Mouse (Mus musculus) hindbrain, embryonic 16.5 days (tissue): ENCODE data around the gene Rab11b. TPM values are rescaled to one million over a fixed set of nuclear protein-coding genes. Genes with fewer than 3 reads are reported as not detected.

ENCODE experiments used
- ATAC-seq: fragments of 200-750 bp; cut with Nextera tagmentation; 2 replicates; pipeline ENCODE4 v1.8.0; 2017; ENCODE audit warnings: moderate TSS enrichment, moderate library complexity
- H3K27ac ChIP-seq: fragments of 300-500 bp; sonication (generic); 2 replicates; pipeline ENCODE4 v1.5.1; 2014; ENCODE audit warnings: low read depth, mild to moderate bottlenecking, control low read depth, low read length, moderate library complexity
- H3K27me3 ChIP-seq: fragments of 300-500 bp; sonication (generic); replicated peaks from 2 replicates; pipeline ENCODE4 v1.6.1; 2014; ENCODE audit warnings: low read length; ENCODE audit not compliant: control insufficient read depth, insufficient read depth
- H3K36me3 ChIP-seq: fragments of 300-500 bp; sonication (generic); 2 replicates; pipeline ENCODE4 v1.6.1; 2014; ENCODE audit warnings: mild to moderate bottlenecking, low read length, moderate library complexity, mixed read lengths; ENCODE audit not compliant: control insufficient read depth, insufficient read depth
- H3K4me1 ChIP-seq: fragments of 300-500 bp; sonication (generic); 2 replicates; pipeline ENCODE4 v1.6.1; 2014; ENCODE audit warnings: low read depth, low read length; ENCODE audit not compliant: control insufficient read depth, insufficient read depth
- H3K4me2 ChIP-seq: fragments of 300-500 bp; sonication (generic); 2 replicates; pipeline ENCODE4 v1.6.1; 2014; ENCODE audit warnings: mild to moderate bottlenecking, low read length, control low read depth, moderate library complexity
- H3K4me3 ChIP-seq: fragments of 300-500 bp; sonication (generic); 2 replicates; pipeline ENCODE4 v1.5.1; 2014; ENCODE audit warnings: mild to moderate bottlenecking, low read length, control low read depth, moderate library complexity
- H3K9ac ChIP-seq: fragments of 300-500 bp; sonication (generic); 2 replicates; pipeline ENCODE4 v1.6.1; 2014; ENCODE audit warnings: low read depth, mild to moderate bottlenecking, control low read depth, low read length, moderate library complexity
- H3K9me3 ChIP-seq: fragments of 300-500 bp; sonication (generic); 2 replicates; pipeline ENCODE4 v1.6.1; 2014; ENCODE audit warnings: mild to moderate bottlenecking, low read length, moderate library complexity; ENCODE audit not compliant: control insufficient read depth
- WGBS: fragments of 180-500 bp; shearing (Covaris S2); extraction: QIAGEN DNeasy Blood & Tissue Kit; methylation state at CpG from one replicate; pipeline ENCODE4 v1.1.7; 2014; 5-methylcytosine and 5-hydroxymethylcytosine counted together
- polyA plus RNA-seq: library from polyadenylated mRNA; unstranded; fragments of >200 nt; fragmentation: Nextera tagmentation; extraction: Ambion mirVana; gene quantifications from 2 replicates; pipeline ENCODE4 v1.2.1, GENCODE M21; 2015

The Rab11b gene
- polyA plus RNA-seq, 1 experiment from 2014 or later, result 481 TPM

GRCm38 (mm10) chr17:33774573-33775155 is 14.3 kb upstream of the Rab11b start:
- no peak for ATAC-seq
- H3K9me3 ChIP-seq, result no peaks in the 10 kb centered on the region

GRCm38 (mm10) chr17:33773871-33774572 is 13.7 kb upstream of the Rab11b start:
- ATAC-seq, result no peak
- Histone ChIP-seq H3K27ac (no peak overlapping the region), H3K27me3 (no peaks in the 10 kb centered on the region), H3K36me3 (no peaks in the 10 kb centered on the region), H3K9ac (no peak overlapping the region), H3K9me3 (no peaks in the 10 kb centered on the region), H3K4me3 (no peak overlapping the region), H3K4me1 (peaks cover 4% of the 10 kb centered on the region; the same call in 1 of the 2 replicates), H3K4me2 (no peak overlapping the region)
- 92% methylated on average over 6 of the region's 6 CpGs for WGBS

More at GRCm38 (mm10) chr17:33774573-33775155, 14.3 kb upstream of the Rab11b start:
- Histone ChIP-seq H3K4me2 (no peak overlapping the region), H3K4me1 (peaks cover 7% of the 10 kb centered on the region; the same call in 1 of the 2 replicates), H3K36me3 (no peaks in the 10 kb centered on the region), H3K4me3 (no peak overlapping the region), H3K9ac (no peak overlapping the region), H3K27ac (no peak overlapping the region), H3K27me3 (no peaks in the 10 kb centered on the region)
- 93% methylated on average over 8 of the region's 8 CpGs for WGBS

DNA sequence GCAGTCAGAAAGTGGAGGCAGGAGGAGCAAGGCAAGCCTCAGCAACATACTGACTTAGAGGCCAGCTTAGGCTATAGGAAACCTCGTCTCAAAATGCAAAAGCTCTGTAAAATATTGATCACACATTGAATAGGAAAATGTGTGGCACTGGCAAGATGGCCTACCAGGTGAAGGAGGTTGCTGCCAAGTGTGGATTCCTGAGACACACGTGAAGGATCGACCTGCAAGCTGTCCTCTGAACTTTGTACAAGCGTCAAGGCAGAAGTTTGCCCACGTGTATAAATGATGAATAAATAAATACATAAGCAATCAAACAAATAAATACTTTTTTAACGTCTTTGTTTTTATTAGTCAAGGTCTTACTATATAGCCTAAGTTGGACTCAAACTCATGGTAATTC is 13.1 kb upstream of the Rab11b start:
- Histone ChIP-seq H3K27me3 (no peaks in the 10 kb centered on the region), H3K9me3 (no peaks in the 10 kb centered on the region), H3K4me1 (0 out of 2 replicates have a peak, but pooled peaks cover 2% of the 10 kb centered on the region), H3K36me3 (no peaks in the 10 kb centered on the region), H3K4me3 (no peak overlapping the region), H3K27ac (no peak overlapping the region), H3K4me2 (no peak overlapping the region), H3K9ac (no peak overlapping the region)
- 86% methylated on average over 6 of the region's 6 CpGs for WGBS
- ATAC-seq, result no peak

DNA sequence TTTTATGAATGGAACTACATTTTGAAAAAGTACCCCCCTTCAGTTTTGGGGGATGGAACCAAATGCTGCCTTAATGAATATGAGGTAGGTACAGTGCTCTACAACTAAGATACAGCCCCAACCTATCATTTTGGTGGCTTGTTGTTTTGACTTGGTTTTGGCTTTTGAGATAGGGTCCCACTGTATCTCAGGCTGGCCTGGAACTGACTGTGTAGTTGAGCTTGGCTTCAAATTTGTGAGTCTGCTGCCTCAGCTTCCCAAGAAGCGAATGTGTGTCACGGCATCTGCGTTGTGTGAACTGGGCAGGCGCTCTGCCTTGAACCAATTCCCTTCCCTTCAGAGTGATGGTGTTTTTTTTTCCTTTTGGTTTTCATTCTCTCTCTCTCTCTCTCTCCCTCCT is 11.3 kb upstream of the Rab11b start:
- no peak overlapping the region for H3K27ac ChIP-seq
- ATAC-seq, result no peak
- no peaks in the 10 kb centered on the region for H3K27me3 ChIP-seq
- no peaks in the 10 kb centered on the region for H3K4me1 ChIP-seq
- H3K36me3 ChIP-seq, result no peaks in the 10 kb centered on the region
- 91% methylated on average over 4 of the region's 4 CpGs for WGBS
- H3K4me2 ChIP-seq, result no peak overlapping the region
- no peak overlapping the region for H3K4me3 ChIP-seq
- no peak overlapping the region for H3K9ac ChIP-seq
- no peaks in the 10 kb centered on the region for H3K9me3 ChIP-seq

GRCm38 (mm10) chr17:33766389-33766788 is 6.1 kb upstream of the Rab11b start:
- Histone ChIP-seq H3K4me3 (no peak overlapping the region), H3K9me3 (no peaks in the 10 kb centered on the region), H3K36me3 (no peaks in the 10 kb centered on the region), H3K27ac (no peak overlapping the region), H3K4me2 (no peak overlapping the region), H3K27me3 (no peaks in the 10 kb centered on the region; the same call in 1 of the 2 replicates), H3K9ac (no peak overlapping the region), H3K4me1 (no peaks in the 10 kb centered on the region)
- WGBS, result 83% methylated on average over 3 of the region's 3 CpGs
- no peak for ATAC-seq

- peak overlapping the region; percentile 83 for H3K4me2 ChIP-seq
- H3K9me3 ChIP-seq, result no peaks in the 10 kb centered on the region
- ATAC-seq, result peak; percentile 75
- H3K36me3 ChIP-seq, result no peaks in the 10 kb centered on the region
- H3K27ac ChIP-seq, result peak overlapping the region; percentile 99
- H3K9ac ChIP-seq, result peak overlapping the region; percentile 98
- H3K4me1 ChIP-seq, result peaks cover 45% of the 10 kb centered on the region
- peak overlapping the region; percentile 87 for H3K4me3 ChIP-seq
- H3K27me3 ChIP-seq, result no peaks in the 10 kb centered on the region; the same call in 1 of the 2 replicates
- WGBS, result 0% methylated on average over 30 of the region's 38 CpGs
Observed at GRCm38 (mm10) chr17:33759767-33760254, 519 bp downstream of the Rab11b start.

- H3K4me1 ChIP-seq, result peaks cover 58% of the 10 kb centered on the region
- WGBS, result 83% methylated on average over 4 of the region's 4 CpGs
- H3K36me3 ChIP-seq, result no peaks in the 10 kb centered on the region; the same call in 1 of the 2 replicates
- no peak for ATAC-seq
- H3K9ac ChIP-seq, result peak overlapping the region; percentile 27
- H3K9me3 ChIP-seq, result no peaks in the 10 kb centered on the region
- 0 out of 2 replicates have a peak overlapping the region, but pooled peaks have one; percentile 12 for H3K4me2 ChIP-seq
- no peak overlapping the region for H3K4me3 ChIP-seq
- peak overlapping the region; percentile 44; the same call in 1 of the 2 replicates for H3K27ac ChIP-seq
- H3K27me3 ChIP-seq, result no peaks in the 10 kb centered on the region; the same call in 1 of the 2 replicates
Observed at GRCm38 (mm10) chr17:33757231-33757630, 3.1 kb downstream of the Rab11b start.

- H3K4me3 ChIP-seq, result no peak overlapping the region
- H3K27me3 ChIP-seq, result no peaks in the 10 kb centered on the region
- H3K4me1 ChIP-seq, result peaks cover 60% of the 10 kb centered on the region
- 71% methylated on average over 3 of the region's 3 CpGs for whole genome bisulfite sequencing
- H3K4me2 ChIP-seq, result no peak overlapping the region
- no peak for ATAC-seq
- no peaks in the 10 kb centered on the region for H3K9me3 ChIP-seq
- peak overlapping the region; percentile 51 for H3K27ac ChIP-seq
- H3K36me3 ChIP-seq, result no peaks in the 10 kb centered on the region; the same call in 1 of the 2 replicates
- H3K9ac ChIP-seq, result no peak overlapping the region
Observed at GRCm38 (mm10) chr17:33756108-33756790, 4.1 kb downstream of the Rab11b start.
